Mouse (Mus musculus): Measurements from ENCODE around the gene Pkd1l3.

DNA sequence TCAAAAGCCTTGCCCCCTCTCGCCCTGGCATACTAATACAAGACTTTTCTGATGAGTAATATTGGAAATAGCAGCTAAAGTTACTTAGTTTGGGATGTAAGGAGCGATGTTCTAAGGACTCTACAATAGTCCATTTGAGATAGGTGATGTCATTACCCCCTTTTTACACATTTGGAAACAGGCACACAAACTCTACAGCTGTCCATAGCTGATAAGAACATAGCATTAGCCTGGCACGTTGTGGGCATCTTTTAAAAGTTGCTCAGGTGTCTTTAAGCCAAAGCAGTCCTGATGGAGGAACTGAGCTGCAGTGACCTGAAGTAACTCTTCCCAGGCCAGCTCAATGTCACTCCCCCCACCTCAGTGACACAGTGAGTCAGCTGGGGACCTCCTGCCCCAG, 22.9 kb upstream of the Pkd1l3 start:
- TF ChIP-seq POLR2A (IDR thresholded peaks at IDR 0.05; ENCODE audit: low read depth, low read length) (no peak), CTCF (conservative IDR thresholded peaks at IDR 0.05; ENCODE audit: insufficient read depth, insufficient read length, low read depth, low read length) (no peak)
